Mouse (Mus musculus) ovary, adult 2 months (tissue): Measurements from ENCODE around the gene Olfr871. TPM values are rescaled to one million over a fixed set of nuclear protein-coding genes. Genes with fewer than 3 reads are reported as not detected.

Source experiments
- polyA plus RNA-seq: library from polyadenylated mRNA; depleted of rRNA; stranded (reverse); fragments of >200 nt; gene quantifications from 2 replicates; pipeline ENCODE4 v1.2.3, GENCODE M21; 2012; rRNA removed

The Olfr871 gene
- polyA plus RNA-seq = not detected in 2 replicates

DNA sequence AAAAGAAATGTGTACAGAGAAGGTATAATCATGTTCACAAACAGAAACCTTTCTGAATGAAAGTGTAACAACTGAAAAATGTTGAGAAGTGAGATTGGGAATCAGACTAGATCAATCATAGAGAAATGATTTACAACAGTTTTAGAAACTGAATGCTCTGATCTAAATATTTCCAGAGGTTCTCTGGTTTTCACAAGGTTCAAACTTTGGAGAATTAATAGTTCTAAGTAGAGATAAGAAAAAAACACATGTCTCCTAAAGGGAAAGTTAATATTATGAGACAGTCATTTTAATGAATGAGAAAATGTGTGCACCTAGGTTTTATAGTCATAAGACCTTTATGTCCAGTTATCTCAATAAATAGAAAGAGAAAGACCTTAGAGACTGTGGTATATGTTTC lies at the start of gene Olfr871:
Gene Olfr871, plus strand, starts transcription at position 301 of the 400 bp plus-strand sequence.

GRCm38 (mm10) chr9:20173957-20174356 lies 38.0 kb upstream of the Olfr871 start, which contains the start of gene Olfr870:
TSS of gene Olfr870 (minus strand) at chr9:20174057.

DNA sequence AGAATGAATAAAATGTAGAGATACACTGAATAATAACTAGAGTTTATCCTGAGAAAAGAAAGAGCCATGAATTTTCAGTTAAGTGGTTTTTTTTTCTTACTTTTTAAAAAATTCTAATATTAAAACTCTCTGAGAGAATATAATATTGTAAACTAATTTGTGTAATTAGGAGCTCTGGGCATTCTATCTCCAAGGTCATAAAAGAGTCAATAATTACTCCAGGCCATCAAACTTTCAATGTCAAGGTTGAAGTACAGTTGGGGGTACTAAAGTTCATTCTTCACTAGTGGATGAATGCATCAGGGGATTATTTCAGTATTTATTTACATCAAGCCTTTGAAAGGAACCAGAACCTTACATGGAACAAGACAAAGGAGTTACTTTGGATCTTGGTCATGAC lies 24.8 kb downstream of the Olfr871 start, which contains the start of gene Olfr872:
Gene Olfr872, plus strand, starts transcription at position 301 of the 400 bp plus-strand sequence.

Other genes with a start within 250 kb of the Olfr871 start
- not detected in 2 replicates for gene Olfr866, start 184.2 kb upstream of the Olfr871 start, polyA plus RNA-seq
- gene Olfr867, start 154.6 kb upstream of the Olfr871 start, polyA plus RNA-seq = not detected in 2 replicates
- not detected in 2 replicates for gene Olfr868, start 113.6 kb upstream of the Olfr871 start, polyA plus RNA-seq
- gene Olfr869, start 83.2 kb upstream of the Olfr871 start, polyA plus RNA-seq = not detected in 2 replicates
- not detected in 2 replicates for gene Olfr870, start 38.1 kb upstream of the Olfr871 start, polyA plus RNA-seq
- gene Olfr872, start 24.9 kb downstream of the Olfr871 start, polyA plus RNA-seq = not detected in 2 replicates
- not detected in 2 replicates for gene Olfr39, start 70.1 kb downstream of the Olfr871 start, polyA plus RNA-seq
- not detected in 2 replicates for gene Olfr873, start 86.3 kb downstream of the Olfr871 start, polyA plus RNA-seq
- not detected in 2 replicates for gene Olfr18, start 123.9 kb downstream of the Olfr871 start, polyA plus RNA-seq
- gene Zfp560, start 173.0 kb downstream of the Olfr871 start, polyA plus RNA-seq = 1.2 and 1.7 TPM in 2 replicates
- 1.5 and 1.9 TPM in 2 replicates for gene Zfp26, start 248.0 kb downstream of the Olfr871 start, polyA plus RNA-seq